Mouse (Mus musculus): Measurements from ENCODE around the gene Trp53bp2. TPM values are rescaled to one million over a fixed set of nuclear protein-coding genes. Genes with fewer than 3 reads are reported as not detected.
A peak's percentile ranks its signal among the peaks of the same experiment; 100 is the strongest.

Gene Trp53bp2
- polyA plus RNA-seq, 1 experiment, result 22.4 TPM

DNA sequence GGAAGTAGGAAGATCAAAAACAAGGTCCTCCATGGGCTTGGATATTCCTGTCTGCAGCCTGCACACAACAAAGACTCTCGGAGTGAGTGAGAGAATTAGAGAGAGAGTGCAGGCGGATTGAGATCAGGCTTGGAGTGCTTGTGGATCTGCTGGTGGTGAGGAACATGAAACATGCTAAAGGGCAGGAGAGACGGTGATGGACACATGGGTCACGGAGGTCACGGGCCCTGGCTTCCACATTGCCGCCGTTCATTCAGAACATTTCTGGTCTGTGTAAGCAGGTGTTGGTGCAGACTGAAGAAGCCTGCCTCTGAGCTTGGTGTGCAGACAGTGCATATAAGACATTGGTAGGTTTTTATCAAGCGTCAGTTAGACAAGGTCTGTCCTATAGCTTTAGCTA lies 50.5 kb downstream of the Trp53bp2 start:
- Histone ChIP-seq H3K27me3 (ENCODE audit: control insufficient read depth, insufficient read depth, low read length) (no peaks in the 10 kb centered on the region), H3K4me1 (ENCODE audit: control insufficient read depth, insufficient read depth, insufficient read length, low read length) (0 out of 2 replicates have a peak, but pooled peaks cover 5% of the 10 kb centered on the region), H3K27ac (ENCODE audit: insufficient read depth, low read depth, low read length) (no peak overlapping the region), H3K36me3 (ENCODE audit: control insufficient read depth, insufficient read depth, low read length) (peaks cover 39% of the 10 kb centered on the region), H3K4me3 (ENCODE audit: low read depth, low read length) (no peak overlapping the region)
- 81% methylated on average over 8 of the region's 8 CpGs for WGBS
- TF ChIP-seq CTCF (IDR thresholded peaks at IDR 0.05; ENCODE audit: extremely low read depth, insufficient read length, insufficient replicate concordance, low read depth, low read length) (no peak), POLR2A (IDR thresholded peaks at IDR 0.05; ENCODE audit: low read depth, low read length) (no peak)

DNA sequence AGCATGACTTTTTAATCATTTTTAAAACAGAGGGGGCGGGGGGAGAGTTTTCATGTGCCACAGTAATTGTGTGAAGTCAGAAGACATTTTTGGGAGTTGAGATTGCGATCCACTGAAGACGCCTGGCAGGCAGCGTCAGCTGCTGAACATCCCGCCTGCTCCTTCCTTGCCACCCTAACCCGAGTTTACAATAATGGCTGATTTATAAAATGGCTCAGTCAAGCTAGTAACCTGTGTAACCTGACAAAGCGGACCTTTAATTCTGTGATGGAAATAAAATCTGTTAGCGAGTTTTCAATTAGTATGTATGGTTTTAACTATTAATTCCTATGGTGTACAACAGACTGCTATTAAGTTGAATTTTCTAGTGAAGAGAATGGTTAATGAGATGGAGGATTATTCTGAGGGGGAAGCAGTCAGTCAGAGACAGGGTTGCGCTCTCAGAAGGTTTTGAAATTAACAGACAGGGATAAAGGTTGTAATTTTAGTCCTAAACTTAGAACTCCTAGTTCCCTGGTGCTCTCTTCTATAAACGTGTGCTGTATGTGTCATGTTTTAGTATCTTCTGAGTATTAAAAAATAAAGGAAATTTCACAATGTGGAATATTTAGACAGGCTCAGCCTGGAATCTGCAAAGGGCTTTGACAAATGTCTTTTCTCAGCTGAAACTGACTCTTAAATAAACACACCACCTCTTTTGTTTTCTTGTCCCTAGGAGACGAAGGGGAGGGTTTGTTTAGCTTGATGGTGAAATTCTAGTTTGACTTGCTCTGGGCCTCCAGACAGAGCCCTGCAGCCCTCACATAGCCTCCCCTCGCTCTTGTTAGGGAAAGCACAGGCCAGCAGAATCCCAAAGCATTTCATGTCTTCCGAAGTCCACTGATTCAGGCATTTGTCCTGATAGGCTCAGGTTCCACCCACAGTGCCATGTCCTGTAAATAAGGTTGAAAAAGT lies 51.6 kb downstream of the Trp53bp2 start:
- Histone ChIP-seq H3K27ac (ENCODE audit: insufficient read depth, low read depth, low read length) (peak overlapping the region; percentile 68), H3K4me3 (ENCODE audit: low read depth, low read length) (no peak overlapping the region), H3K4me1 (ENCODE audit: control insufficient read depth, insufficient read depth, insufficient read length, low read length) (0 out of 2 replicates have a peak, but pooled peaks cover 5% of the 10 kb centered on the region), H3K36me3 (ENCODE audit: control insufficient read depth, insufficient read depth, low read length) (peaks cover 34% of the 10 kb centered on the region), H3K27me3 (ENCODE audit: control insufficient read depth, insufficient read depth, low read length) (no peaks in the 10 kb centered on the region)
- TF ChIP-seq POLR2A (IDR thresholded peaks at IDR 0.05; ENCODE audit: low read depth, low read length), result no peak
- TF ChIP-seq CTCF (IDR thresholded peaks at IDR 0.05; ENCODE audit: extremely low read depth, insufficient read length, insufficient replicate concordance, low read depth, low read length), result no peak
- 81% methylated on average over 13 of the region's 13 CpGs for WGBS

DNA sequence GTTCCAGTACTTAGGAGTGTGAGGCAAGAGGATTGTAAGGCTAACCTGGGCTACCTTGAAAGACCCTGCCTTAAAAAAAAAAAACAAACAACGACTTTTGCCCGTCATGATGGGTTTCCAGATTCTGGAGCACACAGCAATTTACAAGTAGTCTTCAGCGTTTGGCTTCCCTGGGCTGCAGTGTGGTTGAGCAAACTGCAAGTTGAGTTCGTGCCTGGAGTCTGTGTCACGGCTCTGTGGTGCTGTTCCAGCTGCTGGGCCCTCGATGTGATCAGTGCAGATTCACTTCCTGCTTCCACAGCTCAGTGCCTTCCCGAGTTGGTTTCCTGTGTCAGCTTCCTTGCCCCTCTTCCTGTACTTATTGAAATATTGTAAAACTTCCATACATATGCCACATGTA lies 52.3 kb downstream of the Trp53bp2 start:
- Histone ChIP-seq H3K27me3 (ENCODE audit: control insufficient read depth, insufficient read depth, low read length) (no peaks in the 10 kb centered on the region), H3K4me3 (ENCODE audit: low read depth, low read length) (no peak overlapping the region), H3K4me1 (ENCODE audit: control insufficient read depth, insufficient read depth, insufficient read length, low read length) (0 out of 2 replicates have a peak, but pooled peaks cover 5% of the 10 kb centered on the region), H3K36me3 (ENCODE audit: control insufficient read depth, insufficient read depth, low read length) (peaks cover 30% of the 10 kb centered on the region), H3K27ac (ENCODE audit: insufficient read depth, low read depth, low read length) (peak overlapping the region; percentile 68)
- no peak for TF ChIP-seq POLR2A (IDR thresholded peaks at IDR 0.05; ENCODE audit: low read depth, low read length)
- no peak for TF ChIP-seq CTCF (IDR thresholded peaks at IDR 0.05; ENCODE audit: extremely low read depth, insufficient read length, insufficient replicate concordance, low read depth, low read length)
- WGBS, result 47% methylated on average over 7 of the region's 7 CpGs

DNA sequence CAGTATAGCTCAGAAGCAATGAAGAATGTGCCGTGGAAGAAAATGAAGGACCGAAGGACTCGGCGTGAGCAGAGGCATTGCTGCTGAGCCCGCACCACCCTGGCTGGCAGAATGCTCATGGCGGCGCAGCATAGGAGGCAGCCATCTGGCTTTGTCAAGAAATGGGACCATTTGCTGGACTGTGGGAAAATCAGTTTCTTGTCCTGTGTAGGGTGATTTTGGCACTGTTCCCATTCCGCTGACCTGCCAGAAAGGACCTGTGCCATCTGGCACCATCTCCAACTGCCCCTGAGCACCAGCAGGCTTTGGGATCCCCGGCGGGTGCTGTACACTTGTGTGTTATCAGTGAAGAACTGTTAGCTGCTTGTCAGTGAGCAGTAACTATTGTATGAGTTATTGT lies 52.8 kb downstream of the Trp53bp2 start:
- H3K27me3 ChIP-seq (ENCODE audit: control insufficient read depth, insufficient read depth, low read length), result no peaks in the 10 kb centered on the region
- peaks cover 27% of the 10 kb centered on the region for H3K36me3 ChIP-seq (ENCODE audit: control insufficient read depth, insufficient read depth, low read length)
- no peak overlapping the region for H3K27ac ChIP-seq (ENCODE audit: insufficient read depth, low read depth, low read length)
- 86% methylated on average over 10 of the region's 10 CpGs for WGBS
- TF ChIP-seq POLR2A (IDR thresholded peaks at IDR 0.05; ENCODE audit: low read depth, low read length) (no peak), CTCF (IDR thresholded peaks at IDR 0.05; ENCODE audit: extremely low read depth, insufficient read length, insufficient replicate concordance, low read depth, low read length) (no peak)
- 0 out of 2 replicates have a peak, but pooled peaks cover 5% of the 10 kb centered on the region for H3K4me1 ChIP-seq (ENCODE audit: control insufficient read depth, insufficient read depth, insufficient read length, low read length)
- H3K4me3 ChIP-seq (ENCODE audit: low read depth, low read length), result no peak overlapping the region

DNA sequence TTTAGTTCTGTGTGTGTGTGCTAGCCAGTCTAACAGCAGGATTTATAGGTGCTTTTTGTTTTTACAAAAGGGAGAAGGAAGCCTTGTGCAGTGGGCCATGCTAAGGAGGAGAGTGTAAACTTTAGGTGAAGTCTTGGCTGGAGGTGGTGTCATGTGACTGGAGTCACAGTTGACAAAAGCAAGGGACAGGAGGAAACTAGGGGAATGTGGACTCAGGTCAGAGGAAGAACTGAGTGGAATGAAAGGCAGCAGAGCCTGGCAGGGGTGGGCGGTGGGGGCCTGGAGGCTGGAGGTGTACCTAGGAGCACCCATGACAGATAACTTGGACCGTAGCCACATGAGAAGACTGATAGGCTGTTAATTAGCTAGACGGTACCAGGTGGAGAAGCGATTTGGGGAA lies 56.3 kb downstream of the Trp53bp2 start:
- peaks cover 13% of the 10 kb centered on the region for H3K36me3 ChIP-seq (ENCODE audit: control insufficient read depth, insufficient read depth, low read length)

DNA sequence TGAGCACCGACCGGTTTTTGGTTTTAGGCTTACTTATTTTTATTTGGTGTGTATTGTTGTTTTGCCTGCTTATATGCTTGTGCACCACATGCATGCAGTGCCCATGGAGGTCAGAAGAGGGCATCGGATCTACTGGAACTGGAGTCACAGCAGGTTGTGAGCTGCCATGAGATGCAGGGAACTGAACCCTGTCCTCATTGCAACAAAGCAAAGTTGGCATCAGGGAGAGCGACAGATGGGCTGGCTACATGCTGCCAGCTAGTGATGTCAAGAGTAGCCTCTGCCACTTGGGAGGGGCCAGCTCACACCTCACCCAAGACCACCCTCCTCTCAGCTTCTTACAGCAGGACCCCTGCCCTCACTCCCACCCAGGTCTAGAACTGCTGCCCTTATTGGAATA lies 57.0 kb downstream of the Trp53bp2 start:
- Histone ChIP-seq H3K36me3 (ENCODE audit: control insufficient read depth, insufficient read depth, low read length) (peaks cover 13% of the 10 kb centered on the region), H3K4me1 (ENCODE audit: control insufficient read depth, insufficient read depth, insufficient read length, low read length) (0 out of 2 replicates have a peak, but pooled peaks cover 4% of the 10 kb centered on the region), H3K4me3 (ENCODE audit: low read depth, low read length) (no peak overlapping the region), H3K27ac (ENCODE audit: insufficient read depth, low read depth, low read length) (no peak overlapping the region), H3K27me3 (ENCODE audit: control insufficient read depth, insufficient read depth, low read length) (no peaks in the 10 kb centered on the region)
- TF ChIP-seq CTCF (IDR thresholded peaks at IDR 0.05; ENCODE audit: extremely low read depth, insufficient read length, insufficient replicate concordance, low read depth, low read length) (no peak), POLR2A (IDR thresholded peaks at IDR 0.05; ENCODE audit: low read depth, low read length) (no peak)
- 94% methylated on average over 4 of the region's 4 CpGs for WGBS

More for the DNA sequence above, 56.3 kb downstream of the Trp53bp2 start:
- Histone ChIP-seq H3K27me3 (ENCODE audit: control insufficient read depth, insufficient read depth, low read length) (no peaks in the 10 kb centered on the region), H3K4me3 (ENCODE audit: low read depth, low read length) (no peak overlapping the region), H3K27ac (ENCODE audit: insufficient read depth, low read depth, low read length) (no peak overlapping the region), H3K4me1 (ENCODE audit: control insufficient read depth, insufficient read depth, insufficient read length, low read length) (0 out of 2 replicates have a peak, but pooled peaks cover 5% of the 10 kb centered on the region)
- TF ChIP-seq CTCF (IDR thresholded peaks at IDR 0.05; ENCODE audit: extremely low read depth, insufficient read length, insufficient replicate concordance, low read depth, low read length) (no peak), POLR2A (IDR thresholded peaks at IDR 0.05; ENCODE audit: low read depth, low read length) (no peak)
- WGBS, result 39% methylated on average over 4 of the region's 4 CpGs

All from small intestine, adult 2 months (tissue).